Mouse (Mus musculus) Patski (cell line): ENCODE measurements around the gene Gm10037. TPM values are rescaled to one million over a fixed set of nuclear protein-coding genes. Genes with fewer than 3 reads are reported as not detected.
"Not testable (repeated sequence)": the region's sequence is repeated elsewhere in the genome, so short reads cannot be mapped to it uniquely, and the experiment has no call there.

Source experiments
- ATAC-seq: fragments of 100-300 bp; one replicate; pipeline ENCODE4 v1.8.0; 2021
- CTCF ChIA-PET: fragments of 350-600 bp; sonication (Branson Sonifier 250); formaldehyde crosslinking; loops from one replicate; lab custom pipeline; 2022; ENCODE audit warnings: inconsistent platforms; lab: Charles Lee
- POLR2A ChIA-PET: fragments of 350-600 bp; sonication (Branson Sonifier 250); formaldehyde crosslinking; loops from one replicate; lab custom pipeline; 2022; ENCODE audit warnings: antibody characterized with exemption, inconsistent platforms; lab: Charles Lee
- DNase-seq: peaks from one replicate; pipeline ENCODE4 v3.0.0-alpha.2; 2011; ENCODE audit warnings: low read depth, low spot score
- H3K27me3 ChIP-seq: fragments of 371-371 bp; one replicate; pipeline ENCODE4 v1.5.1; 2021
- CTCF ChIP-seq: fragments of 100-300 bp; IDR thresholded peaks from one replicate; pipeline ENCODE4 v1.5.1; 2021
- in situ Hi-C: fragments of 300-500 bp; cut with MboI; formaldehyde crosslinking; loops from 3 replicates; pipeline ENCODE4 v1.11.1; 2018; ENCODE audit warnings: low pct_unique_long_range_greater_than_20kb, mixed read lengths
- polyA plus RNA-seq: library from polyadenylated mRNA; unstranded; gene quantifications from one replicate; pipeline ENCODE4 v1.2.3, GENCODE M21; 2021

Gm10037 gene
- polyA plus RNA-seq = 0.23 TPM

GRCm38 (mm10) chr13:67830911-67831336, at the start of gene Gm10037:
TSS of gene Gm10037 (plus strand) at chr13:67831106.
- POLR2A ChIA-PET = no interaction called here
- no peak for ATAC-seq

DNA sequence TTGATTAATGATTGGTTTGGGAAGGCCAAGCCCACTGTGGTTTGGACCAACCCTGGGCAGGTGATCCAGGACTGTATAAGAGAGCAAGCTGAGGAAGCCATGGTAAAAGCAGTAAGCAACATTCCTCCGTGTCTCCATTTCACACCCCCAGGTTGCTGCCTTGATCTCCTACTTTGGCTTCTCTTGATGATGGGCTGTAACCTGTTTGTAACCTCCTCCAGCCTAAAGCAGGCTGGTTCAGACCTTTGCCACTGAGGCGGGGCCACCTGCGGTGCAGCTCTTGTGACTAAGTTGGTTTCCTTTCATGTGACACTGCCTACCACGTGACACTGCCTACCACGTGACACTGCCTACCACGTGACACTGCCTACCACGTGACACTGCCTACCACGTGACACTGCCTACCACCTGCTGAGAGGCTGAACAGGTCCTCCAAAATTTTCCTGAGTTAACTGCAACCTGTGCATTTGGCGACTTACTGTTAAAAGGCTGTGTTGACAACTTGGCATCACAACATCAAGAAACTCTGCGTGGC, 38.9 kb upstream of the Gm10037 start:
- ChIA-PET POLR2A (no interaction called here), CTCF (no interaction called here)
- DNase-seq (no peak), ATAC-seq (no peak)
- in situ Hi-C loops = no loop called here
- H3K27me3 ChIP-seq = no peaks in the 10 kb centered on the region
- no peak for TF ChIP-seq CTCF

More at GRCm38 (mm10) chr13:67830911-67831336, at the start of gene Gm10037:
- no peak for DNase-seq
- no peak for TF ChIP-seq CTCF
- CTCF ChIA-PET = no interaction called here
- no peaks in the 10 kb centered on the region for H3K27me3 ChIP-seq
- in situ Hi-C loops = loop anchor here (10.0 to 25.0 kb wide), 4 partner anchors 96 to 731 kb away; partner anchors contain the start of gene Zfp457

- ChIA-PET POLR2A (no interaction called here), CTCF (no interaction called here)
- TF ChIP-seq CTCF = no peak
- no peak for DNase-seq
- no peak for ATAC-seq
- H3K27me3 ChIP-seq = no peaks in the 10 kb centered on the region
- in situ Hi-C loops = no loop called here
Measured at GRCm38 (mm10) chr13:67798618-67799017, 32.3 kb upstream of the Gm10037 start.

DNA sequence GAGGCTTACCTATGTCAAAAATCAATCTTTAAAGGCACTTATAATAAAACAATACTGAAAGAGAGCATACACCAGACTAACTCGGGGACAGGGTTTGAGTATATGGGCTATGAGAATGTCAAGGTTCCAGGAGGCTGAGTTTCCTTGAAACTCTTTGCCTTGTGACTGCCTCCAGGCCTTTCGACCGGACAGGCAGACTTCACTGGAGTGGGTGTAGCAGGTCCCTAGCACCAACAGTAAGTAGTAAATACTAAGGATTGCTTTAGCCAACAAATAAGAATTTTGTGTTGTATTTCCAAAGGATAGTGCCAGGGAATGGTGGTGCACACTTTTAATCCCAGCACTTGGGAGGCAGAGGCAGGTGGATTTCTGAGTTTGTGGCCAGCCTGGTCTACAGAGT, 31.8 kb upstream of the Gm10037 start:
- ATAC-seq, POLR2A ChIA-PET, H3K27me3 ChIP-seq, in situ Hi-C loops, DNase-seq, CTCF ChIA-PET: not testable (repeated sequence)

- no peak for ATAC-seq
- TF ChIP-seq CTCF = no peak
- no peak for DNase-seq
- in situ Hi-C loops = no loop called here
- H3K27me3 ChIP-seq = no peaks in the 10 kb centered on the region
- POLR2A ChIA-PET = no interaction called here
- CTCF ChIA-PET = no interaction called here
Measured at GRCm38 (mm10) chr13:67811651-67812210, 19.2 kb upstream of the Gm10037 start.

- CTCF ChIA-PET = no interaction called here
- in situ Hi-C loops = no loop called here
- H3K27me3 ChIP-seq = no peaks in the 10 kb centered on the region
- ATAC-seq = no peak
- no peak for TF ChIP-seq CTCF
- POLR2A ChIA-PET = no interaction called here
- DNase-seq = no peak
Measured at GRCm38 (mm10) chr13:67812961-67813709, 17.8 kb upstream of the Gm10037 start.

GRCm38 (mm10) chr13:67813710-67814660, 16.9 kb upstream of the Gm10037 start, which contains the start of gene Zfp273:
TSS of gene Zfp273 (plus strand) at chr13:67813740.
- in situ Hi-C loops = no loop called here
- TF ChIP-seq CTCF = no peak
- ATAC-seq (peak; percentile 96), DNase-seq (peak; percentile 31)
- no peaks in the 10 kb centered on the region for H3K27me3 ChIP-seq
- ChIA-PET POLR2A (interaction anchor here (0.6 kb wide), 1 partner anchor 558 kb away, joined by 4 read pairs; no protein-coding TSS in a partner anchor), CTCF (no interaction called here)

- no peak for ATAC-seq
- in situ Hi-C loops = no loop called here
- CTCF ChIA-PET = no interaction called here
- POLR2A ChIA-PET = no interaction called here
- no peak for DNase-seq
- no peak for TF ChIP-seq CTCF
- H3K27me3 ChIP-seq = no peaks in the 10 kb centered on the region
Measured at GRCm38 (mm10) chr13:67818636-67819035, 12.3 kb upstream of the Gm10037 start.

DNA sequence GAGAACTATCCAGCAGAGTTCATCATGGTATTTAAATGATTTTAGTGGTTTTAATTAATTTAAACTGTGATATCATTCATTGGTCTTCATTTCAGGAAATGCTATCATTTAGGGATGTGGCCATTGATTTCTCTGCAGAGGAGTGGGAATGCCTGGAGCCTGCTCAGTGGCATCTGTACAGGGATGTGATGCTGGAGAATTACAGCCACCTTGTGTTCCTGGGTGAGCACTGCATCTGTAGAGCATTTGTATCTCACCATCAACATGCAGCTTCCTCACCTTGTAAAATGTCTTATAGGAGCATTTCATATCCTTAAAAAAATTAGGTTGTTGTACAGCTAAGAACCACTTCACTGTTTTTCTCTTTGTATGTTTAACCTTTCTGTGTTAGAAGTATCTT, 2.2 kb downstream of the Gm10037 start:
- in situ Hi-C loops = loop anchor here (10.0 to 25.0 kb wide), 4 partner anchors 98 to 729 kb away; partner anchors contain the start of gene Zfp457
- DNase-seq, POLR2A ChIA-PET: not testable (repeated sequence)

GRCm38 (mm10) chr13:67843775-67844118, 12.8 kb downstream of the Gm10037 start:
- ChIA-PET POLR2A (no interaction called here), CTCF (interaction anchor here (0.6 to 1.5 kb wide), 3 partner anchors 9 to 113 kb away, joined by 3 to 4 read pairs (median 4); no protein-coding TSS in a partner anchor)
- peak; percentile 47 for ATAC-seq
- TF ChIP-seq CTCF = no peak
- no peak for DNase-seq
- in situ Hi-C loops = loop anchor here (25.0 kb wide), 2 partner anchors 531 to 719 kb away; partner anchors contain the start of gene Zfp457
- peaks cover 7% of the 10 kb centered on the region for H3K27me3 ChIP-seq

More for the DNA sequence above, 2.2 kb downstream of the Gm10037 start:
- CTCF ChIA-PET, H3K27me3 ChIP-seq, ATAC-seq: not testable (repeated sequence)
